Mouse (Mus musculus): ENCODE results near the gene 1110051M20Rik.

1110051M20Rik gene

GRCm38 (mm10) chr2:91421641-91422040, 22.9 kb downstream of the 1110051M20Rik start:
- no peak for DNase-seq (ENCODE audit: low read depth, low spot score)

GRCm38 (mm10) chr2:91413811-91414210, 30.7 kb downstream of the 1110051M20Rik start:
- no peak for DNase-seq (ENCODE audit: low read depth, low spot score)

- no peak for DNase-seq (ENCODE audit: low read depth, low spot score)
These were observed 32.1 kb downstream of the 1110051M20Rik start for GRCm38 (mm10) chr2:91412361-91412760.

- no peak for DNase-seq (ENCODE audit: low read depth, low spot score)
These were observed 33.0 kb downstream of the 1110051M20Rik start for GRCm38 (mm10) chr2:91411473-91411872.

- no peak for DNase-seq (ENCODE audit: low read depth, low spot score)
These were observed 36.5 kb downstream of the 1110051M20Rik start for GRCm38 (mm10) chr2:91408031-91408430.

- no peak for DNase-seq (ENCODE audit: low read depth, low spot score)
These were observed 39.4 kb downstream of the 1110051M20Rik start for GRCm38 (mm10) chr2:91405071-91405470.

- DNase-seq (ENCODE audit: low read depth, low spot score), result no peak
These were observed 44.8 kb downstream of the 1110051M20Rik start for GRCm38 (mm10) chr2:91399727-91400126.

GRCm38 (mm10) chr2:91399168-91399567, 45.3 kb downstream of the 1110051M20Rik start:
- no peak for DNase-seq (ENCODE audit: low read depth, low spot score)

GRCm38 (mm10) chr2:91394078-91394477, 50.4 kb downstream of the 1110051M20Rik start:
- DNase-seq (ENCODE audit: low read depth, low spot score), result no peak

DNA sequence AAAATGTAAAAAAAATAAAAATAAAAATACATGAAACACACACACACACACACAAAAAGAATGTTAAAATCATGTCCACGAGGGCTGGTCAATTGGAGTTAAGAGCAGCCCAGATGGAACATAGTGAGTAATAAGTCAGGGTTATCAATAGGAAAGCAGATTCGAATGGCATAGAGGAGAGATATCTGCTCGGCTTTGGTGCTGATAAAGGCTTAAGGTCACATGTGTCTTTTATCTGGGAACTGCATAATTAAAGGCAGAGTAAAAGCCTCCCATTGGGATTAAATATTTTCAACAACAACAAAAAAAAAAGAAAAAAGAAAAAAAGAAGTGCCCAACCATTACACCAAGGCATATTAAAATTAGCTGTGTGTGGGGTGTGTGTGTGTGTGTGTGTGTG, 55.8 kb downstream of the 1110051M20Rik start:
- DNase-seq (ENCODE audit: low read depth, low spot score), result peak; percentile 11

GRCm38 (mm10) chr2:91388281-91388680, 56.2 kb downstream of the 1110051M20Rik start:
- DNase-seq (ENCODE audit: low read depth, low spot score), result no peak

DNA sequence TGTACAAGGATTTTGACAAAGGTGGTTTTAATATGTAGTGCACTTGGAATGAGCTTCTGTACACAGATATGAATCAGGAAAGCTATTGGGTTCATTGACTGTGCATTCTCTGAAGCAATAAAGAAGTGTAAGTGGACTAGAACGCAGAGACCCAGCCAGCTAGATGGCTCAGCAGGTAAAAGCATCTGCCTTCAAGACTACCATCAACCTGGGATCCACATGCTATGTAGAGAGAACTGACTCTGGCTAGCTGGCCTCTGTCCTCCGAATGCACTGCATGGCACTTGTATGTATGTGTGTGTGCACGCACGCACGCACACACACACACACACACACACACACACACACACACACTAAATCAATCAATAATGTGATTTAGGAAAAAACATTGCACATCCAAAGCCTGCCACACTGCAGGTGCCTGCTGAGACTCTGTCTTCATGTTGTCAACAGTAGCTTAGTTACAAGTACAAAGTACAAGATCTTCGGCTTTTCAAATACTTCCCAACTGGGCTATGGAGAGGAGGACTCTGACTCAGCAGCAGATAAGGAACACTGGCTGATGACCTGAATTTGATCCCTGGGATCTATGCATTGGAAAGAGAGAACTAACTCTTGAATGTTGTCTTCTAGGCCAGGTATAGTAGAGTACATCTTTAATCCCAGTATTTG, 57.1 kb downstream of the 1110051M20Rik start:
- no peak for DNase-seq (ENCODE audit: low read depth, low spot score)

GRCm38 (mm10) chr2:91386547-91387286, 57.8 kb downstream of the 1110051M20Rik start:
- no peak for DNase-seq (ENCODE audit: low read depth, low spot score)

DNA sequence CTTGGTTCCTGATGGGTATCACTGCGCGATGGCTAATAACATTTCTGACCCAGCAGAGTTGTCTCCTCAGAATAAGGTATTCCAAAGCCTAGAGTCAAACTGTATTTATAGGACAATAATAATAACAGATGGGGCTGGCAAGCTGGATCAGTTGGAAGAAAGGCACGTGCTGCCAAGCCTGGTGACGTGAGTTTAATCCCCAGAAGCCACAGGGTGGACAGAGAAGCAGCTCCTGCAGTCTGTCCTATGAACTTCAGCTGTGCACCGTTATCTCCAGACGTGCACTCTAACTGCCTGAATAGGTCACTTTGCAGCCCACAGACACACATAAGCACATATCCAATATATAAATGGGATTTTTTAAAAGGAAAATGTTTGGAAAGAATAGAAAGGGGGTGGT, 61.2 kb downstream of the 1110051M20Rik start:
- DNase-seq (ENCODE audit: low read depth, low spot score), result no peak

DNA sequence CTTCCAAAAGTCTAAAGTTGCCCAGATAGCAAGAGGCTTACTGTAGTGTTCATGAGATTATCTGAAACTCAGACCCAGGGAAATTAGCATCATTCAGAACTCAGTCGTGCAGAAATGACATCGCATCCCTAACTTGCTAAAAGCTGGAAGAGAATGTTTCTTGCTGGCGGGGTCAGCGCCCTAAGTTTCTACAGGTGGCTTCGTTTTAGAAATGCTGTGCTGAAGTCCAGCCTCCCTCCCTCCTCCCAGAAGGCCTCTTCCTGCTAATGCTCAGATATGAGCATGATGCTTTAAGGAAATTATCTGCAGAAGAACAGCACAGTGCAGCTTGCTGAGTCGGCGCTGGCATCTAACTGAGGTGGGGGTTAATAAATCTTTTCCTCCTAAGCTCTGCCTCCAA, 67.5 kb downstream of the 1110051M20Rik start:
- no peak for DNase-seq (ENCODE audit: low read depth, low spot score)

- no peak for DNase-seq (ENCODE audit: low read depth, low spot score)
These were observed 74.2 kb downstream of the 1110051M20Rik start for GRCm38 (mm10) chr2:91370314-91370713.

- no peak for DNase-seq (ENCODE audit: low read depth, low spot score)
These were observed 81.2 kb downstream of the 1110051M20Rik start for GRCm38 (mm10) chr2:91363272-91363671.

GRCm38 (mm10) chr2:91361068-91361528, 83.4 kb downstream of the 1110051M20Rik start:
- no peak for DNase-seq (ENCODE audit: low read depth, low spot score)

- no peak for DNase-seq (ENCODE audit: low read depth, low spot score)
These were observed 88.7 kb downstream of the 1110051M20Rik start for GRCm38 (mm10) chr2:91355767-91356166.

DNA sequence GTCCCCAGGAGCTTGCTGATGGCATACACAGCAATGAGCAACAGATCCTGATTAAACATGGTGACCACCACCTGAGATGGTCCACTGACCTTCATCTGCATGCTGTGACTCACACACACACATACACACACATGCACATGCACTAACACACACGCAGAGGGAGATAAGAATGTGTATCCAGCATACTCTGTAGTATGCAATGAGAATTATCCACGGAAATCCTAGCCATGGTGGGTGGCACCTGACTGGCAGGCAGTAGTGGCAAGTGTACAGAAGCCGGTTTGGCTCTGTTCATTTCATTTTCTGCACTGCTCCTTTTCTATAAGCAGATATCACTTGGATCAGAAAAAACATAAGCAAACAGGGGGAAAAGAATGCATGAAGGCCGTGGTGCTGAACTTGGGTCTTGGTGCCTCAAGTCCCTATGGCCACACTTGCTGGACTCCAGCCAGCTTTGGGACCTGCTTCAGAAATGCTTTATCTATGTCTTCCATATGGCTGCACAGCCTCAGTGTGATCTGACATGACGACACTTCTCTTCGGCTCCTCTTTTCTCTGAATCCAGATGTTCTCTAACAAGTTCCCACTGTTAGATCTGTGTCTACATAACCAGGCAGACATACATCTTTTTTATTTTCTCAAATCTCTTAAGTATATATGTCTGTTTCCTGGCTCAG, 89.6 kb downstream of the 1110051M20Rik start:
- peak; percentile 11 for DNase-seq (ENCODE audit: low read depth, low spot score)

DNA sequence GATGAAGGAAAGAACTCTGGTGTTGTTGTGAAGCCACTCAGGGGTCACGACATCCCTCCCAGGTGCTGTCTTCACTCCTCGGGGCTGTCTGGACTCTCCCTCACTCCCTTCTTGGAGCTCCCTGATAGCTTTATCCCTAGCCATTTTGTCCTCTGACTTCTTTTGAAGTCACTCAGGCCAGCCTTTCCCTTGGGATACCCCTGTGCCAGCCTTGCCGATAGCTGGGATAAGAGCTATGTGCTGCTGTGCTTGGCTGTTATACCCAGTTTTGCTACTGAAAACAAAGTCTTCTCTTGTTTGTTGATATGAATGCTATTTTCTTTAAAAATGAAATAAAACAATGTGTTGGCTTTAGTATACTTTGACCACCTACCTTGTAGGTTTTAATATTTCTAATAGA, 90.7 kb downstream of the 1110051M20Rik start:
- no peak for DNase-seq (ENCODE audit: low read depth, low spot score)

- no peak for DNase-seq (ENCODE audit: low read depth, low spot score)
These were observed 92.7 kb downstream of the 1110051M20Rik start for GRCm38 (mm10) chr2:91351841-91352240.

Measured in c-Kit-negative CD71-positive TER-119-positive erythroid progenitor cells, embryonic 14.5 days (primary cell).